Mouse (Mus musculus): Measurements from ENCODE around the gene Adprhl2.

DNA sequence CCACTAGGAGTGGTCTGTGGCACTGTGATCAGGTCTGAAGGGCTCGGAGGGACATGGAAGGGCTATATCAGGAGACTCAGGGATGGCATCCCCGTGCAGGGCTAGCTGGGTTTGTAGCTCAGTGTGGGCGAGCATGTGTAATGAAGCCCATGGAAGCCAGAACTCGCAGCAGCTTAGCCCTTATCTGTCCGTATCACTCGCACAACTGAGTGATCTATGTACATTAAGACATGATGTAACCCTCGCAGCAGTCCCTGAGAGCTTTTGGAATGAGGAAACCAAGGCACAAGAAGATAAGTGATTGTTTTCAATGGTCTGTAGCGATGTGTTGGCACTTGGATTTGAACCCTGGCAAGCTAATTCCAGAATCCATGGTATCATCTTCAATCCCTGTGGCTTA lies 37.9 kb downstream of the Adprhl2 start:
- TF ChIP-seq CTCF (IDR thresholded peaks at IDR 0.05): no peak
- no peak for TF ChIP-seq EP300 (IDR thresholded peaks at IDR 0.05)

Data from lung, postnatal 0 days (tissue).